Mouse (Mus musculus) thymus, adult 2 months (tissue): ENCODE data around the gene Il1r1. TPM values are rescaled to one million over a fixed set of nuclear protein-coding genes. Genes with fewer than 3 reads are reported as not detected.

Experiments
- DNase-seq: peaks from one replicate; pipeline ENCODE4 v3.0.0; 2021
- H3K27ac ChIP-seq: fragments of 200-500 bp; 2 replicates; pipeline ENCODE4 v1.5.1; 2012; ENCODE audit warnings: low read length, control low read depth; ENCODE audit not compliant: control insufficient read depth, insufficient read depth
- H3K27me3 ChIP-seq: fragments of 200-500 bp; 2 replicates; pipeline ENCODE4 v1.6.1; 2012; ENCODE audit warnings: mild to moderate bottlenecking, low read length, moderate library complexity, mixed read lengths; ENCODE audit not compliant: control insufficient read depth, insufficient read depth
- H3K36me3 ChIP-seq: fragments of 200-500 bp; 2 replicates; pipeline ENCODE4 v1.6.1; 2012; ENCODE audit warnings: mild to moderate bottlenecking, low read length, moderate library complexity; ENCODE audit not compliant: control insufficient read depth, insufficient read depth
- H3K4me1 ChIP-seq: fragments of 200-500 bp; replicated peaks from 2 replicates; pipeline ENCODE4 v1.6.1; 2012; ENCODE audit warnings: low read length; ENCODE audit not compliant: control insufficient read depth, insufficient read depth
- H3K4me3 ChIP-seq: fragments of 200-500 bp; 2 replicates; pipeline ENCODE4 v1.5.1; 2012; ENCODE audit warnings: mild to moderate bottlenecking, low read length, control low read depth, moderate library complexity; ENCODE audit not compliant: control insufficient read depth, insufficient read depth
- CTCF ChIP-seq: fragments of 200-500 bp; IDR thresholded peaks from 2 replicates; pipeline ENCODE4 v1.5.1; 2012; ENCODE audit warnings: mild to moderate bottlenecking, control low read depth, low read length, moderate library complexity, borderline replicate concordance; ENCODE audit not compliant: control insufficient read depth, poor library complexity, insufficient read depth; ENCODE audit errors: extremely low read depth
- POLR2A ChIP-seq: fragments of 200-500 bp; IDR thresholded peaks from 2 replicates; pipeline ENCODE4 v1.6.1; 2012; ENCODE audit warnings: mild to moderate bottlenecking, low read length, control low read depth, moderate library complexity; ENCODE audit not compliant: control insufficient read depth, poor library complexity, insufficient read depth; ENCODE audit errors: extremely low read depth
- WGBS: fragments of 180-500 bp; shearing (Covaris S2); methylation state at CpG from one replicate; pipeline ENCODE4 v1.1.7; 2018; 5-methylcytosine and 5-hydroxymethylcytosine counted together
- polyA plus RNA-seq: library from polyadenylated mRNA; depleted of rRNA; stranded (reverse); fragments of >200 nt; gene quantifications from 2 replicates; pipeline ENCODE4 v1.2.3, GENCODE M21; 2012

Il1r1 gene
- polyA plus RNA-seq, 1 experiment, result 3.3 TPM

- no peak overlapping the region for H3K4me3 ChIP-seq
- H3K4me1 ChIP-seq, result no peaks in the 10 kb centered on the region
- H3K27me3 ChIP-seq, result no peaks in the 10 kb centered on the region
- no peaks in the 10 kb centered on the region for H3K36me3 ChIP-seq
- no peak overlapping the region for H3K27ac ChIP-seq
- no peak for TF ChIP-seq POLR2A
- no peak for TF ChIP-seq CTCF
- no peak for DNase-seq
- 87% methylated on average over 3 of the region's 3 CpGs for WGBS
Measured at GRCm38 (mm10) chr1:40181716-40182115, 43.2 kb upstream of the Il1r1 start.

GRCm38 (mm10) chr1:40183410-40183809, 41.5 kb upstream of the Il1r1 start:
- H3K4me3 ChIP-seq, result no peak overlapping the region
- no peak overlapping the region for H3K27ac ChIP-seq
- TF ChIP-seq POLR2A (no peak), CTCF (no peak)
- H3K4me1 ChIP-seq, result no peaks in the 10 kb centered on the region
- no peak for DNase-seq
- no peaks in the 10 kb centered on the region for H3K27me3 ChIP-seq
- no peaks in the 10 kb centered on the region for H3K36me3 ChIP-seq

GRCm38 (mm10) chr1:40187961-40188360, 36.9 kb upstream of the Il1r1 start:
- no peak for DNase-seq

DNA sequence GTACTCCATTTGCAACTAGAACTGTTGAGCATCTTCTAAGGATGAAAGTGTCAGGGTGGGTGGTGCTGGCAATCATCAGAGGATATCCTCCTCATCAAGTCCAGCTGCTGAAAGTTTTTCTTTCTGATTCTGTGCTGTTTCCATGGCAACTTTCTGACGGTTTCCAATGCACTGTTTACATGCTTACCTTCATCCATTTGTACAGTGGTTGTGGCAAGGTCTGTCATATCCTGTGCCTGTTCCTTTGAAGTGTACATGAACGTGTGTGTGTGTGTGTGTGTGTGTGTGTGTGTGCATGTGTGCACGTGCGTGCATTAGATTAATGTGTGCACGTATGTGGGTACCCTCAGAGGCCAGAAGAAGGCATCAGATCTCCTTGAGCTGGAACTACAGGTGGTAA, 34.9 kb upstream of the Il1r1 start:
- 53% methylated on average over 5 of the region's 5 CpGs for WGBS
- Histone ChIP-seq H3K27ac (no peak overlapping the region), H3K4me1 (no peaks in the 10 kb centered on the region), H3K27me3 (no peaks in the 10 kb centered on the region), H3K4me3 (no peak overlapping the region), H3K36me3 (no peaks in the 10 kb centered on the region)
- TF ChIP-seq CTCF, result no peak
- no peak for DNase-seq

More at GRCm38 (mm10) chr1:40187961-40188360, 36.9 kb upstream of the Il1r1 start:
- no peaks in the 10 kb centered on the region for H3K27me3 ChIP-seq
- no peak overlapping the region for H3K27ac ChIP-seq
- no peaks in the 10 kb centered on the region for H3K36me3 ChIP-seq
- 32% methylated on average over 1 of the region's 1 CpGs for WGBS
- no peaks in the 10 kb centered on the region for H3K4me1 ChIP-seq
- TF ChIP-seq CTCF, result no peak
- TF ChIP-seq POLR2A, result no peak
- H3K4me3 ChIP-seq, result no peak overlapping the region

DNA sequence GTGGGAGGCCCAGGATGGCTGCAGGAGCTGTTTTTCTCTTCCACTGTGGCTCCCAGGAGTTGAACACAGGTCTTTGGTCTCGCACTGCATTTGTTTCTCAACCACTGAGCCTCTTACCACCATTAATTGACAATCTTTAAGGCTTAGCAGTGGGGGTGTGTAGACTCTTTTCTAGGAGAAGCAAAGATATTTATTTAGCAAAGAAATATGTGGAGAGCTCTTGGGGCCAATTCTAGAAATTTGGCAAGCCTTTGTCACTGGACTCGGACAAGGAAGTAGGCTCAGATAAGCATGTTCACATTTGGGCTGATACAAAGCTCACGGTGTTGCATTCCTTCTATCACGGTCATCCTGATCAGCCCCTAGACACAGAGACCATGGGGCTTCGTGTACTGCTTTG, 34.0 kb upstream of the Il1r1 start:
- TF ChIP-seq POLR2A, result no peak
- no peak for TF ChIP-seq CTCF
- no peak overlapping the region for H3K27ac ChIP-seq
- H3K4me1 ChIP-seq, result no peaks in the 10 kb centered on the region
- no peaks in the 10 kb centered on the region for H3K36me3 ChIP-seq
- 95% methylated on average over 5 of the region's 5 CpGs for WGBS
- no peak for DNase-seq
- no peak overlapping the region for H3K4me3 ChIP-seq
- no peaks in the 10 kb centered on the region for H3K27me3 ChIP-seq

DNA sequence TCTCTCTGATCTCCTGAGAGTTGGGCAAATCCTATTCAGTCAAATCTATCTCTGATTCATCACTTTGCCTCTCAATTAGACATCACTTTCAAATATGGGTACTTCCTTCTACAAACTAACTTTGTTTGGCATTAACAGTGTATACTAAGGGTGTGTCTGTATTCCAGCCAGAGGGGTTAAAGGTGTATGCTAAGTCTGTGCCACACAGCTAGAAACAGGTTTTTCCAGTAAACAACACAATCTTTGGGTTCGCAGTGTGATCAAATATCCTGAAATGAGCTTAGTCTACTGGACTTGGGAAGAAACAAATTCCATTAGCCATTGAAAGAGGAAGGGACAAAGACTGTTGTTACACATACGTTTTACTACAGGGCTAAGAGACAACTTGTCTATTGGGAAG, 30.6 kb upstream of the Il1r1 start:
- 88% methylated on average over 2 of the region's 2 CpGs for WGBS
- Histone ChIP-seq H3K4me1 (no peaks in the 10 kb centered on the region), H3K4me3 (no peak overlapping the region), H3K36me3 (no peaks in the 10 kb centered on the region), H3K27me3 (no peaks in the 10 kb centered on the region), H3K27ac (no peak overlapping the region)
- no peak for TF ChIP-seq CTCF
- TF ChIP-seq POLR2A, result no peak
- no peak for DNase-seq

- Histone ChIP-seq H3K4me1 (no peaks in the 10 kb centered on the region), H3K4me3 (no peak overlapping the region), H3K36me3 (no peaks in the 10 kb centered on the region), H3K27ac (no peak overlapping the region), H3K27me3 (no peaks in the 10 kb centered on the region)
- WGBS, result 33% methylated on average over 4 of the region's 4 CpGs
- no peak for TF ChIP-seq CTCF
- TF ChIP-seq POLR2A, result no peak
- no peak for DNase-seq
Measured at GRCm38 (mm10) chr1:40213337-40214159, 11.3 kb upstream of the Il1r1 start.
